Comparison of ENCODE assay signal across 10 mouse cellular contexts in the genomic region with DNA sequence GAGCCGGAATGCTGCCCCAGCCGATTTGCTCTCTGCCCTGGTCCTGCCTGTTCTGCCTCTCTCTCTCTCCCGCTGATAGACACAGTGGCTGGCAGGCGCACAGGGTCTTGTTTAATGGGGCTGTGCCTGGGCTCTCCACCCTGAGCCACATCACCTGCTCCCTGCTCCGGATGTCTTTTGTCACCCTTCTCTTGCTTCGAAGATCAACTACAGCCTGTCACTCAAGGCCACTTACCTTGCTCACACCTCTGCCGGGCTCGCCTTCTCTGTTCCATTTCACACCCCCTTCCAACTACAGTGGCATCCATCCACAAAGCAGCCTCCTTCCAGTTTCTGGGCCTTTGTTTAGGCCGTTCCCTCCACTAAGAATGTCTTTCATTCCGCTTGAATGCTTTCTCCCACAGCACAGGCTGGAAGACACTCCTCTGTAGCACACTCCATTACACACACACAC. TPM values are rescaled to one million over a fixed set of nuclear protein-coding genes. Genes with fewer than 3 reads are reported as not detected.
A peak's percentile ranks its signal among the peaks of the same experiment; 100 is the strongest.
DNase-seq lines count a peak whose midpoint lies in the region; ATAC-seq and TF ChIP-seq lines count a peak whose summit lies in the region.
"Had no signal": no experiment of that assay in that cellular context is flagged by ENCODE, and none has a peak within 500 bp of the region (broad histone marks: within the 10 kb centered on the region; RNA-seq: fewer than 3 reads in every experiment).

No protein-coding gene starts in this region.

- no peaks in the 10 kb centered on the region for H3K27me3 ChIP-seq in lung, embryonic 16.5 days (ENCODE audit: control insufficient read depth, insufficient read depth, low read depth, low read length)
- no peaks in the 10 kb centered on the region for H3K27me3 ChIP-seq in forebrain, embryonic 10.5 days (ENCODE audit: poor library complexity, severe bottlenecking)
- H3K27me3 ChIP-seq in hindbrain, postnatal 0 days (ENCODE audit: insufficient read depth, low read length), result no peaks in the 10 kb centered on the region
- H3K27me3 ChIP-seq in intestine, embryonic 16.5 days (replicated peaks; ENCODE audit: control insufficient read depth, insufficient read depth, low read length), result no peaks in the 10 kb centered on the region

- no peak overlapping the region for H3K4me2 ChIP-seq in lung, embryonic 16.5 days (ENCODE audit: low read depth, low read length)
- H3K4me2 ChIP-seq in hindbrain, postnatal 0 days (ENCODE audit: low read depth, low read length), result no peak overlapping the region
- H3K4me2 ChIP-seq in intestine, embryonic 16.5 days (ENCODE audit: low read depth, low read length), result no peak overlapping the region

- WGBS in lung, embryonic 16.5 days, result 41% methylated on average over 10 of the region's 10 CpGs
- WGBS in forebrain, embryonic 10.5 days, result 13% methylated on average over 10 of the region's 10 CpGs
- WGBS in hindbrain, postnatal 0 days, result 20% methylated on average over 10 of the region's 10 CpGs
- 44% methylated on average over 10 of the region's 10 CpGs for WGBS in intestine, embryonic 16.5 days

- no peak overlapping the region for H3K9ac ChIP-seq in lung, embryonic 16.5 days (ENCODE audit: low read length)
- H3K9ac ChIP-seq in hindbrain, postnatal 0 days (replicated peaks; ENCODE audit: low read length), result no peak overlapping the region
- H3K9ac ChIP-seq in intestine, embryonic 16.5 days (ENCODE audit: low read depth, low read length), result no peak overlapping the region

- peaks cover 13% of the 10 kb centered on the region for H3K4me1 ChIP-seq in lung, embryonic 16.5 days (replicated peaks; ENCODE audit: control insufficient read depth, insufficient read depth, low read length)
- peaks cover 92% of the 10 kb centered on the region for H3K4me1 ChIP-seq in forebrain, embryonic 10.5 days
- peaks cover 17% of the 10 kb centered on the region; the same call in 1 of the 2 replicates for H3K4me1 ChIP-seq in hindbrain, postnatal 0 days (ENCODE audit: insufficient read depth, low read length)
- H3K4me1 ChIP-seq in intestine, embryonic 16.5 days (ENCODE audit: control insufficient read depth, insufficient read depth, low read length), result peaks cover 6% of the 10 kb centered on the region

- H3K27ac ChIP-seq in lung, embryonic 16.5 days (ENCODE audit: low read length), result no peak overlapping the region
- H3K27ac ChIP-seq in forebrain, embryonic 10.5 days, result peak overlapping the region; percentile 88
- no peak overlapping the region for H3K27ac ChIP-seq in hindbrain, postnatal 0 days
- H3K27ac ChIP-seq in intestine, embryonic 16.5 days (ENCODE audit: low read length), result no peak overlapping the region

- H3K9me3 ChIP-seq in lung, embryonic 16.5 days (ENCODE audit: control insufficient read depth, low read length), result no peaks in the 10 kb centered on the region
- no peaks in the 10 kb centered on the region for H3K9me3 ChIP-seq in forebrain, embryonic 10.5 days
- no peaks in the 10 kb centered on the region for H3K9me3 ChIP-seq in hindbrain, postnatal 0 days (ENCODE audit: low read length)
- H3K9me3 ChIP-seq in intestine, embryonic 16.5 days (ENCODE audit: control insufficient read depth, low read length), result no peaks in the 10 kb centered on the region

- H3K4me3 ChIP-seq in lung, embryonic 16.5 days (ENCODE audit: low read length), result no peak overlapping the region
- peak overlapping the region; percentile 31; the same call in 1 of the 2 replicates for H3K4me3 ChIP-seq in forebrain, embryonic 10.5 days
- H3K4me3 ChIP-seq in hindbrain, postnatal 0 days (ENCODE audit: low read length), result no peak overlapping the region
- H3K4me3 ChIP-seq in intestine, embryonic 16.5 days (ENCODE audit: low read length), result no peak overlapping the region

- no peak for TF ChIP-seq CTCF in hindbrain, postnatal 0 days (IDR thresholded peaks at IDR 0.05; ENCODE audit: low read depth)

- ATAC-seq in lung, embryonic 16.5 days (ENCODE audit: low read depth), result peak; percentile 13; the same call in 1 of the 2 replicates
- no peak for ATAC-seq in hindbrain, postnatal 0 days
- no peak for ATAC-seq in intestine, embryonic 16.5 days

- intact Hi-C loops in left cerebral cortex, postnatal 10 days (cut with DNase I), result no loop called here

- no peaks in the 10 kb centered on the region for H3K36me3 ChIP-seq in lung, embryonic 16.5 days (ENCODE audit: control insufficient read depth, insufficient read depth, low read length)
- peaks cover 28% of the 10 kb centered on the region for H3K36me3 ChIP-seq in forebrain, embryonic 10.5 days (replicated peaks)
- H3K36me3 ChIP-seq in hindbrain, postnatal 0 days (ENCODE audit: insufficient read depth, low read length), result no peaks in the 10 kb centered on the region
- H3K36me3 ChIP-seq in intestine, embryonic 16.5 days (ENCODE audit: control insufficient read depth, insufficient read depth, low read length), result no peaks in the 10 kb centered on the region

- DNase-seq in lung, postnatal 4 days, result no peak
- peak; percentile 59 for DNase-seq in forebrain, embryonic 10.5 days (ENCODE audit: extremely low spot score, low spot score)
- peak; percentile 52 for DNase-seq in hindbrain, postnatal 0 days (ENCODE audit: low spot score)
- peak; percentile 80 for DNase-seq in retina, embryonic 14.5 days (ENCODE audit: low spot score)
- no peak for DNase-seq in right cerebral cortex, adult 18-20 months
- DNase-seq in left cerebral cortex, postnatal 10 days (ENCODE audit: extremely low spot score in 1 of 2, low spot score in 2 of 2), result no peak
- DNase-seq: lung, adult 18-20 months; thymus, postnatal 25 days had no signal

RNA-seq across cellular contexts. Expression of a gene that starts 15.7 kb away (rescaled TPM):
- polyA plus RNA-seq in lung, embryonic 16.5 days (2015; fragmentation: Nextera tagmentation; extraction: Ambion mirVana), result 1.5 and 1.6 TPM in 2 replicates
- 9.5 and 9.7 TPM in 2 replicates for polyA plus RNA-seq in forebrain, embryonic 10.5 days (2016; fragmentation: Nextera tagmentation; extraction: Ambion mirVana)
- total RNA-seq in hindbrain, postnatal 0 days (2014; rRNA removed), result 136 and 150 TPM in 2 replicates
- polyA plus RNA-seq in hindbrain, postnatal 0 days (2015; fragmentation: Nextera tagmentation; extraction: Ambion mirVana), result 12.6 and 13.0 TPM in 2 replicates
- 3.1 and 3.5 TPM in 2 replicates for polyA plus RNA-seq in intestine, embryonic 16.5 days (2015; fragmentation: Nextera tagmentation; extraction: Ambion mirVana)
- 10 to 100 TPM; 45.5 to 46.0 TPM for total RNA-seq in left cerebral cortex, postnatal 10 days (2021)

Comparison
In these comparisons a context has a peak if more than half of its experiments do, and no peak if none do; other contexts are left out.
1. DNase-seq: peak in forebrain, embryonic 10.5 days (single experiment), hindbrain, postnatal 0 days (single experiment) and retina, embryonic 14.5 days (single experiment); none in lung, postnatal 4 days (0 of 2), right cerebral cortex, adult 18-20 months (single experiment) and left cerebral cortex, postnatal 10 days (0 of 2).